Comparison of ENCODE assay signal across 22 mouse cellular contexts in the genomic region with DNA sequence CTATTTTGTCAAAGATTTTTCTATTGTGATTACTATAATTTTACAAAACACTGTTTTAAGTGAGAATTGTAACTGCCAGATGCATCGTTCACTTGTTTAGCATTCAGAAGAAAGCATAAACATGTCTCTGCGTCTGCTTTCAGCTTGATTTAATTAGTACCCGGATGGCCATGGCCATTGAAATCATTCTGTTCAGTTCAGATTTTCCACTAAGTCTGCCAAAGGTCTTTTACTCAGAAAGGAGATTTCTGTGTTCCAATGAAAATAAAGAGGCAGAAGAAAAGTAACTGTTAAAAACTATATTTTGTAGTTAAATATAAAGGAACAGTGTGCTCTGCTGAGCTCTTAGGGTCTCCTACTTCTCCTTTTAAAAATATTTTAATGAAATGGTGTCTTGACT.
A peak's percentile ranks its signal among the peaks of the same experiment; 100 is the strongest.
DNase-seq lines count a peak whose midpoint lies in the region; ATAC-seq and TF ChIP-seq lines count a peak whose summit lies in the region.
"Had no signal": no experiment of that assay in that cellular context is flagged by ENCODE, and none has a peak within 500 bp of the region (broad histone marks: within the 10 kb centered on the region; RNA-seq: fewer than 3 reads in every experiment).

No protein-coding gene starts in this region.

- 52% methylated on average over 3 of the region's 3 CpGs for WGBS in embryonic facial prominence, embryonic 14.5 days
- 78% methylated on average over 3 of the region's 3 CpGs for WGBS in embryonic facial prominence, embryonic 10.5 days
- WGBS in kidney, postnatal 0 days: 73% methylated on average over 3 of the region's 3 CpGs

- no peaks in the 10 kb centered on the region for H3K27me3 ChIP-seq in embryonic facial prominence, embryonic 14.5 days (replicated peaks; ENCODE audit: control insufficient read depth, insufficient read depth, low read length)
- no peaks in the 10 kb centered on the region for H3K27me3 ChIP-seq in embryonic facial prominence, embryonic 10.5 days (replicated peaks; ENCODE audit: low read depth, poor library complexity, severe bottlenecking)
- no peaks in the 10 kb centered on the region for H3K27me3 ChIP-seq in kidney, postnatal 0 days (ENCODE audit: insufficient read depth, low read length)
- H3K27me3 ChIP-seq: embryonic facial prominence, embryonic 12.5 days; hindbrain, embryonic 12.5 days; hindbrain, embryonic 15.5 days; intestine, embryonic 15.5 days; Patski had no signal

- H3K9ac ChIP-seq in embryonic facial prominence, embryonic 14.5 days (ENCODE audit: low read depth, low read length): no peak overlapping the region
- no peak overlapping the region for H3K9ac ChIP-seq in kidney, postnatal 0 days (ENCODE audit: low read depth, low read length)
- H3K9ac ChIP-seq: embryonic facial prominence, embryonic 12.5 days; hindbrain, embryonic 12.5 days; hindbrain, embryonic 15.5 days; intestine, embryonic 15.5 days had no signal

- H3K36me3 ChIP-seq in embryonic facial prominence, embryonic 14.5 days (ENCODE audit: control insufficient read depth, insufficient read depth, low read length): no peaks in the 10 kb centered on the region
- H3K36me3 ChIP-seq in embryonic facial prominence, embryonic 10.5 days (replicated peaks): no peaks in the 10 kb centered on the region
- H3K36me3 ChIP-seq in kidney, postnatal 0 days (ENCODE audit: insufficient read depth, low read length): no peaks in the 10 kb centered on the region
- H3K36me3 ChIP-seq: embryonic facial prominence, embryonic 12.5 days; hindbrain, embryonic 12.5 days; hindbrain, embryonic 15.5 days; intestine, embryonic 15.5 days had no signal

- no peaks in the 10 kb centered on the region for H3K4me1 ChIP-seq in embryonic facial prominence, embryonic 14.5 days (ENCODE audit: control insufficient read depth, insufficient read depth, low read length)
- no peaks in the 10 kb centered on the region for H3K4me1 ChIP-seq in embryonic facial prominence, embryonic 10.5 days
- no peaks in the 10 kb centered on the region for H3K4me1 ChIP-seq in kidney, postnatal 0 days (replicated peaks; ENCODE audit: insufficient read depth, low read length)
- H3K4me1 ChIP-seq: embryonic facial prominence, embryonic 12.5 days; hindbrain, embryonic 12.5 days; hindbrain, embryonic 15.5 days; intestine, embryonic 15.5 days had no signal

- no peak for TF ChIP-seq CTCF in kidney, postnatal 0 days (IDR thresholded peaks at IDR 0.05; ENCODE audit: low read depth)

- ATAC-seq in embryonic facial prominence, embryonic 14.5 days (ENCODE audit: low read depth): no peak
- no peak for ATAC-seq in kidney, postnatal 0 days (replicated peaks; ENCODE audit: low FRiP score, low read depth)
- ATAC-seq: intestine, embryonic 15.5 days; Patski had no signal

- H3K4me3 ChIP-seq in embryonic facial prominence, embryonic 14.5 days (ENCODE audit: low read depth, low read length): no peak overlapping the region
- H3K4me3 ChIP-seq in embryonic facial prominence, embryonic 10.5 days: no peak overlapping the region
- H3K4me3 ChIP-seq in kidney, postnatal 0 days (replicated peaks; ENCODE audit: low read depth, low read length): no peak overlapping the region
- H3K4me3 ChIP-seq: embryonic facial prominence, embryonic 12.5 days; hindbrain, embryonic 12.5 days; hindbrain, embryonic 15.5 days; intestine, embryonic 15.5 days had no signal

- no peak overlapping the region for H3K27ac ChIP-seq in embryonic facial prominence, embryonic 14.5 days (replicated peaks; ENCODE audit: low read depth, low read length)
- no peak overlapping the region for H3K27ac ChIP-seq in embryonic facial prominence, embryonic 10.5 days (replicated peaks)
- no peak overlapping the region for H3K27ac ChIP-seq in kidney, postnatal 0 days
- H3K27ac ChIP-seq: embryonic facial prominence, embryonic 12.5 days; hindbrain, embryonic 12.5 days; hindbrain, embryonic 15.5 days; intestine, embryonic 15.5 days had no signal

- no peaks in the 10 kb centered on the region for H3K9me3 ChIP-seq in embryonic facial prominence, embryonic 14.5 days (ENCODE audit: control insufficient read depth, low read length)
- no peaks in the 10 kb centered on the region for H3K9me3 ChIP-seq in embryonic facial prominence, embryonic 10.5 days
- no peaks in the 10 kb centered on the region for H3K9me3 ChIP-seq in kidney, postnatal 0 days (replicated peaks; ENCODE audit: low read length)
- H3K9me3 ChIP-seq: embryonic facial prominence, embryonic 12.5 days; hindbrain, embryonic 12.5 days; hindbrain, embryonic 15.5 days; intestine, embryonic 15.5 days had no signal

- H3K4me2 ChIP-seq in embryonic facial prominence, embryonic 14.5 days (ENCODE audit: low read depth, low read length): no peak overlapping the region
- no peak overlapping the region for H3K4me2 ChIP-seq in kidney, postnatal 0 days (ENCODE audit: low read length)
- H3K4me2 ChIP-seq: embryonic facial prominence, embryonic 12.5 days; heart, embryonic 11.5 days; hindbrain, embryonic 12.5 days; hindbrain, embryonic 15.5 days; intestine, embryonic 15.5 days had no signal

- intact Hi-C loops in left cerebral cortex, postnatal 14 days (cut with DNase I): no loop called here

- DNase-seq in embryonic facial prominence, embryonic 14.5 days (ENCODE audit: low spot score): peak; percentile 84
- no peak for DNase-seq in embryonic facial prominence, embryonic 10.5 days (ENCODE audit: low spot score)
- peak; percentile 8 for DNase-seq in kidney, postnatal 0 days (ENCODE audit: low spot score)
- no peak for DNase-seq in kidney, postnatal 10 days
- DNase-seq in brain, adult 2 months (ENCODE audit: low read depth, low spot score): peak; percentile 1
- peak; percentile 10 for DNase-seq in fibroblast of lung, adult 2 months (ENCODE audit: low read depth)
- no peak for DNase-seq in liver
- no peak for DNase-seq in left cerebral cortex, postnatal 14 days (ENCODE audit: low spot score in 2 of 2)
- DNase-seq: adrenal gland, adult 2 months; adrenal gland, postnatal 14 days; cerebellum, adult 18-20 months; cerebellum, adult 9-10 months; cerebellum, postnatal 14 days; gastrocnemius, postnatal 25 days; heart, adult 18-20 months; kidney, adult 11 months had no signal

Comparison
In these comparisons a context has a peak if more than half of its experiments do, and no peak if none do; other contexts are left out.
1. DNase-seq: peak in embryonic facial prominence, embryonic 14.5 days (single experiment), kidney, postnatal 0 days (single experiment), brain, adult 2 months (single experiment) and fibroblast of lung, adult 2 months (single experiment); none in embryonic facial prominence, embryonic 10.5 days (single experiment), kidney, postnatal 10 days (single experiment), liver (single experiment) and left cerebral cortex, postnatal 14 days (0 of 2).